Mouse (Mus musculus) monocyte, adult 2 months (primary cell): ENCODE results near the gene Pigw.
"Not testable (repeated sequence)": the region's sequence is repeated elsewhere in the genome, so short reads cannot be mapped to it uniquely, and the experiment has no call there.

Experiments used
- DNase-seq, 2 experiments: peaks; one replicate each; pipeline ENCODE4 v3.0.0; 2022; ENCODE audit warnings: low spot score in 2 of 2, low read depth in 1 of 2

The Pigw gene

DNA sequence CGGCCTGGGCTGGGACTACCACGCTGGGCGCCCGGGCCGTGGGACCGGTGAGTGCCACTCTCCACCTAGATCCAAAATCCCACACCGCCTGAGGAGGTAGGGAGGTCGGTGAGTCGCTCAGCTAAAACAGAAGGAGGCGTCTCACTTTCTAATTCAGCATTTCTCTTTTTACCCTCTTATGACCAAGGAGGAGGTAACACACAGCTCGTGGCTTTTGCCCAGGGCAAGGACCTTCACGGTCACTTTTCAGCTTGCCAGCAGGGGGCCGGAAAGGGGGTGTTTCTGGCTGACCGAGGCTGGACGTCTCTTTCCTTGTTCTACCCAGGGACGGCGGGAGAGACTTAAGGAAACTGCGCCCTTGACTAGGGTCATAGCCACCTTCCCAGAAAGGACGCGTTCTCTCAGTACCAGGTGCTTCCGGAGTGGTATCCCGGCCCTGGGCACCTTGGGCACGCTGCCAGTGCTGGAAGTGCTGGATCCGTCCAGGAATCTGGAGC, 428 bp upstream of the Pigw start:
- peak in 1 of 2 experiments; percentile 45 for DNase-seq

DNA sequence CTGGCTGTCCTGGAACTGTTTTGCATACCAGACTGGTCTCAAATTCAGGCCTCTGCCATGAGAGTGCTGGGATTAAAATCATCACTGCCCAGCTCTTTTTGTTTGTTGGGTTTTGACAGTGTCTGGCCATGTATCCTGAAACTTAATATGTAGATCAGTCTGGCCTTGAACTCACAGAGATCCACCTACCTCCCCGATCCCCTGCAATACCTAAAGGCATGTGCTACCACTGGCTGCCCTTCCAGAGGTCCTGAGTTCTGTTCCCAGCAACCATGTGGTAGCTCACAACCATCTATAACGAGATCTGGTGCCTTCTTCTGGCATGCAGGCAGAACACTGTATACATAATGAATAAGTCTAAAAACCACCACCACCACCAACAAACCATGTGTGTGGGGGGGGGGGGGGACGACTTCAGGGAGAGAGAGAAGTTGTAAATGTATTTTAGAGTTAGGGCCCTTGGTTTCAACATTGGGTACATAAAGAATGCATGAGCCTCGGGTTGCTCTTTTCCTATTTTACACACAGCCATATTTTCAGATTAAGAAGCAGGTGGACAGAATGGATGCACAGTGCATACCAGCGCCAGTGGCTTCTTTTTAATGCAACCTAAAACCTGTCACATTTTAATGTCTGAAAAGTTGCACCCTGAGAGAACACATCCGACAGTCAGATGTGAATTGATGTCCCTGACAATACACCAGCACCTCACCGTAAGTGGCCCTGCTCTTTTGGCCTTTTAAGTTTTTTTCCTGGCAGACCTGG, 896 bp downstream of the Pigw start:
- no peak for DNase-seq

DNA sequence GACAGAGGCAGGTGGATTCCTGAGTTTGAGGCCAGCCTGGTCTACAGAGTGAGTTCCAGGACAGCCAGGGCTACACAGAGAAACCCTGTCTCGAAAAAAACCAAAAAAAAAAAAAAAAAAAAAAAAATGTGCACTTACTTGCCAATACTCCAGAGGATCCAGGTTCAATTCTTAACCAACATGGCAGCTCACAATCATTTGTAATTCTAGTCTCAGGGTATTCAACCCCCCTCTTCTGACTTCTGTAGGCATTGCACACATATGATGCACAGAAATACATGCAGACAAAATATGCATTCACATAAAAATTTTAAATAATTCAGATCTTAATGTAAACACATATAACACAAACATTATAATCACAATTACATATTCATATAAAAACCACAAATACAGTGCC, 4.1 kb downstream of the Pigw start:
- not testable (repeated sequence) for DNase-seq

GRCm38 (mm10) chr11:84873042-84873833, 6.8 kb downstream of the Pigw start:
- no peak for DNase-seq

GRCm38 (mm10) chr11:84871548-84872069, 8.5 kb downstream of the Pigw start:
- DNase-seq = no peak

DNA sequence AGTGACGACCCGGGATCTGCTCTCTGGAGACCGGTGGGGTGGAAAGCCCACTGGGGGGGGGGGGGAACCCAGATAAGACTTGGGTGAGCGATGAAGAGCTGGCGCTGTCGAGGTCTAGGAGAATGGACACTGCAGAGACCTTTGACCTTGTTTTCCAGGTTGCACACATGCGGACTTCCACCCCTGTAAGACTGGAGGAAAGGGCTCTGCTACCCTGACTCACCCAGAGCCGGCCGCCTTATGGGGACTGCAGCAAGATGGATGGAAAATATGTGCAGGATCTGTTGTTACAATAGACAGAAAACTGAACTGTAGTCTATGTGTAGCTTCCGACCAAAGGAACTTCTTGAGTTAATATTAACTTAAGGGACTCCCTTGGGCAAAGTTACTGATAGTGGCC, 9.0 kb downstream of the Pigw start:
- no peak for DNase-seq

DNA sequence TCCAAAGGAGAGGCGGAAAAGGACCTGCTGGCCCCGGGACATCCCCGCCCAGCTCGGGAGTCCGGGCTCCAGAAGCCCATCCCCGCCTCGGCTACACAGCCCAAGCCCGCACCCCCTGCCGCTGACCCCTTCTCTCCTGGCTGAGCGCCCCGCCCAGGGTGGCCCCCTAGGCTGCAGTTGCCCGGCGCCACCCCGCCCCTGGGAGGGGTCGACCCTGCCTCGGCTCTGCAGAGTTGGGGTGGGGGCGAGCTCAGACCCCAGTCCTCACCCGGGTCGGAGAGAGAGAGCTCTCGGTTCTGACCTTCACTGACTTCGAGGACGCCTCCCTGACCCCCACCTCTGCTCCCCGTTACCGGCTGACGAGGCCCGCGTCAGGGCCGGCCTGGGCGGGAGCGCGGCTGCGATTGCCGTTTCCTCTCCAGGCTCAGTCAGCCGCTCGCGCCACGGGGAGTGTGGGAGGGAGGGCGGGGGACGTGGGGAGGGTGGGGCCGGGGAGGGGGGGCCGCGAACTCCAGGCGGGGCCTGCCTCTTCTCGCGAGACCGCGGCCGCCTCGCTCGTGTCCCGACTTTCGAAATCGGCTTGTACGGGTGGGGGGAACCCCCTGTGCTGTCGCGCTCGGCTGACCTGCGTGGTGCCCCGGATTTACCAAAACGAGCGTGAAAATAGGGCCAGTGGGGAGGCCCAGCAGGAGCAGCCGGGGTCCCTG, 9.6 kb downstream of the Pigw start, which contains the start of gene Ggnbp2:
Gene Ggnbp2 (minus strand): TSS at position 481 of the 707 bp plus-strand sequence.
- DNase-seq = peak; percentile 79 to 92

- DNase-seq = peak; percentile 87 to 90
Measured at GRCm38 (mm10) chr11:84869537-84870232, 10.4 kb downstream of the Pigw start.

DNA sequence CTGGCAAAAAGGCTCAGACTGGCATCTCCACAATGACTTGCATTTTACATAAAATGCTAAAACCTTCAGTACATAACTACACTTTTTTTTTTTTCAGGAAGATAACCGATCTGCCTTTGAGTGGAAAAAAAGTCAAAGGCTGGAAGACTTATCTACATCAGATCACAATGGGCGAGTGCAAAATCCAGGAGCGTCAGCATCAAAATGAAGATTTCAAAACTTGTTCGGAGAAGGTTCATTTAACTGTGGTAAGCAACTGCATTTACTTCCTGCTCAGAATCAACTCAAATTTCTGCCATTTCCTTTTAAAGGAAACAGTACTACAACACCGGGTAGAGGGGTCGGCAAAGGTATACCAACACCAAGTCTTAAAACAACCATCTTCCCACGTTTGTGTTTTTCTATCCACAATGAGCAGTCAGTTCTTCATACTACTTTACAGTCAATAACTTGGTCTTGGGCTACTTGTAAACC, 11.3 kb downstream of the Pigw start:
- DNase-seq = no peak

DNA sequence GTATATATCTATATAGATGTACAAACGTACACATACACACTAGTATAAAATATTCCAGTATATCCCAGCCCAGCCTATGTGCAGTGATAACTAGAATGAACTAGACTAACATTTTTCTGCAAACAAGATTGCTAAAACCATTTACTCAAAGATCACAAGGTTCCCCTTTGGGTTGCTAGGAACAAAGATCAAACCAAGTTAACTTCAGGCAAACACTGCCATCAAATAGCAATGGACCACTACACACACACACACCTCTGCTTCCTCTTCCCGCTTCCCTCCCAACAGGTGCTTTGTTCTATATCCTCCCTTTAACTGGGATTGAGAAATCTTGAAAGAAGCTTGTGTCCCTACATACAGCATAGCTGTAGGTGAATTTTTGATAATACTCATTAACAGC, 12.5 kb downstream of the Pigw start:
- no peak for DNase-seq

DNA sequence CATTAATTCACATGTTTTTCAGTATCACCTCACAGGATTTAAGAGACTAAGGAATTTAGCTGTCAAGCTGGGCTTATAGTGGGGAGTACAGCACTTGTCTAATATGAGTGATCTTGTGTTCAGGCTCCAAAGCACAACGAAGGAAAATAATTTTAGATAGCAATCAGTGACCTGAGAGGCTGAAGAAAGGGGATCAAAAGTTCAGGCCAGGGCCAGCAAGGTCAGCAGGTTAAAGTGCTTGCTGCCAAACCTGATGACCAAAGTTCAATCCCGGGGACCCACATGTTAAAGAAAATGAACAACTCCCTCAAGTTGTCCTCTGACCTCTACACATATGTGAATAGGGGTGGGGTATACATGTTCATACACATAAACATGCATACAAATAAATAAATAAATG, 14.8 kb downstream of the Pigw start:
- no peak for DNase-seq

- no peak for DNase-seq
Measured at GRCm38 (mm10) chr11:84855285-84855684, 24.8 kb downstream of the Pigw start.

DNA sequence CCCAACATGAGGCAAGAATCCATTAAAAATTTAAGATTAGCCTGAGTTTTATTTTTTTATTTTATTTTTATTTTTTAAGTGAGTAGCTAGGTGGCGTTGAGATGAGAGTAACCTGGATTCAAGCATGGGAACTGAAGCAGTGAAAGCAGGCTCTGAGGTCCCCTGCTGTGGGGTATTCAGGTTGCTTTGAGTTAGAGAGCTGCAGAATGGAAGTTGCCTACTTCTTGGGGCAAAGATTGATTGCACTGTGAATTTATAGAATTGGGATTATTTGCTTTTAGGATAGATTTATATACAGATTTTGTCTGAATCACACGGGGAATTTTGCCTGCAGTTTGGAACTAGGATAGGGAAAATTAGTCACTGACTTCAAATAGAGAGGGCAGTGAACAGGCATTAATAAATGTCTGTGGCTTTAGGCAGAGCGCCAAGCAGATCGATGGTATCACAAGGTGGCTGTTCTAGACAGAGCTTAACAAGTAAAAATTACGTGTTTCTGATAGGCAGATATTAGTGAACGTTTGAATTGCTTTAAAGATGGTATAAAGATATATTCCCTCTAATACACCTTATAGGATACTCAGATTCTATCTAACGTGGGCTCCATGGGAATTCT, 32.5 kb downstream of the Pigw start:
- DNase-seq = no peak

DNA sequence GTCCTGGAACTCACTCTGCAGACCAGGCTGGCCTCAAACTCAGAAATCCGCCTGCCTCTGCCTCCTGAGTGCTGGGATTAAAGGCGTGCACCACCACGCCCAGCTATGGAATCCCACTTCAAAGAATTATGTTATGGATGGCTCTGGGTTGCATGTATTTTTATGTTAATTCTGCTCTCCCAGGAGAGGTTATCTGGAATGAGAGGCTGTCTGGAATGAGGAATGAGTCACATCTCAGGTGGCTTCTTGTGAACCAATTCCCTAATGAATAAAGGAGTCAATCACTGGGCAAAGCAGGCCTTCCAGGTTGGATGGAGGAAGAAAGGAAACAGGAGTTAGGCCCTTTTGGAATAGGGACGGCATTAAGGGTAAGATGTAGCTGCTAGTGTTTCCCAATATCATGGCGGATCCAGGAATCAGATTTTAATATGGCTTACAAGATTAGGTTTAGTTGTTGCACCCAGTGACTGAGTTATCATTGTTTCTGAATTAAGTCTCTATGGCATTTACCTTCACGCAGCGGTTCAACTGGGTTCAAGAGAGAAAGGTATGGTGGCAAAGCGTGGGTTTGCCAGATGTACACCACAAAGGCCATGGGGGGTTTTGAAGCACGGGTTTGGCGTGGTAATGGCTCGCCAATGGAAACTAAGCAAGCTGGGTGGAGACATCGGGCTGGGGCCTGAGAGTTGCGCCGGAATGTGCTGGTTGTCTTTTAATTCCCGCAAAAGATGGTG, 33.2 kb downstream of the Pigw start:
- no peak for DNase-seq

- DNase-seq = no peak
Measured at GRCm38 (mm10) chr11:84839330-84839729, 40.8 kb downstream of the Pigw start.

DNA sequence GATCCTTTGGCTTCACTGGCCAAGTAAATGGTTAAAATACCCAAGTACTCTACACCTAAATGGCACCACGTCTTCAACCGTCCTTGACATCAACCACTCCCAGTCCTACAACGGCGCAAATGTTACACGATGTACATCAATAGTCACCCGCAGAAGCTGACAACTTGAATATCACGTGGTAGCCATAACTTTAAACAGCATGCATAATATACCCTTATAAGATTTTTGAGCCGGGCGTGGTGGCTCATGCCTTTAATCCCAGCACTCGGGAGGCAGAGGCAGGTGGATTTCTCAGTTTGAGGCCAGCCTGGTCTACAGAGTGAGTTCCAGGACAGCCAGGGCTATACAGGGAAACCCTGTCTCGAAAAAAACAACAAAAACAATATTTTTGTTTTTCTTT, 50.6 kb downstream of the Pigw start:
- DNase-seq = not testable (repeated sequence)

GRCm38 (mm10) chr11:84828516-84829399, 51.3 kb downstream of the Pigw start, which contains the start of gene Dhrs11:
TSS of gene Dhrs11 (minus strand) at chr11:84828994.
- DNase-seq = peak; percentile 71 to 81

- DNase-seq = no peak
Measured at GRCm38 (mm10) chr11:84827901-84828503, 52.1 kb downstream of the Pigw start.
